Mouse (Mus musculus): ENCODE measurements around the gene Hdac9.

DNA sequence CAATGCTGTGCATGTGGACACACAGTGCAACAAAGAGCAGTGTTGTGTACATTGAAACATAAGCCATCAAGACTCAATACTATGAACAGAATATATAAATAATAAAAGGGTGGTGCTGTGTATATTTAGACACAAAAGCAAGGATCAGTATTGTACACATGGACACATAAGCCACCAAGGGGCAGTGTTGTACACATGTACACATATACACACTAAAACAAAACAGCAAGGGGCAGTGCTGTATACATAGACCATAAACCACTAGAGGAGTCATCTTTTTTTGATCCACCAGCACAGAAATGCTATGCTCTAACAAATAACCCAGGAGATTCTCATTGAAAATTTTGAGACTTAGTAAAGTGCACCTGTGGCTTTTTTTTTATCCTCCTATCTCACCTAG is 255.5 kb downstream of the Hdac9 start:
- TF ChIP-seq CTCF (IDR thresholded peaks at IDR 0.05; ENCODE audit: low read depth) (peak; percentile 39), EP300 (IDR thresholded peaks at IDR 0.05; ENCODE audit: low read depth) (no peak)
